Mouse (Mus musculus) stomach, embryonic 15.5 days (tissue): ENCODE measurements around the gene Ndufb11. TPM values are rescaled to one million over a fixed set of nuclear protein-coding genes. Genes with fewer than 3 reads are reported as not detected.

ENCODE experiments used
- ATAC-seq: fragments of 200-750 bp; cut with Nextera tagmentation; 2 replicates; pipeline ENCODE4 v1.8.0; 2017; ENCODE audit warnings: low read depth, moderate number of reproducible peaks, moderate TSS enrichment; ENCODE audit not compliant: insufficient read depth, low FRiP score
- H3K27ac ChIP-seq: fragments of 300-500 bp; sonication (generic); 2 replicates; pipeline ENCODE4 v1.5.1; 2015; ENCODE audit warnings: mild to moderate bottlenecking, inconsistent platforms
- H3K27me3 ChIP-seq: fragments of 300-500 bp; sonication (generic); replicated peaks from 2 replicates; pipeline ENCODE4 v1.6.1; 2015; ENCODE audit warnings: inconsistent platforms
- H3K36me3 ChIP-seq: fragments of 300-500 bp; sonication (generic); 2 replicates; pipeline ENCODE4 v1.6.1; 2015; ENCODE audit warnings: inconsistent platforms
- H3K4me1 ChIP-seq: fragments of 300-500 bp; sonication (generic); 2 replicates; pipeline ENCODE4 v1.6.1; 2015; ENCODE audit warnings: inconsistent platforms
- H3K4me2 ChIP-seq: fragments of 300-500 bp; sonication (generic); 2 replicates; pipeline ENCODE4 v1.6.1; 2015; ENCODE audit warnings: mild to moderate bottlenecking, inconsistent platforms
- H3K4me3 ChIP-seq: fragments of 300-500 bp; sonication (generic); replicated peaks from 2 replicates; pipeline ENCODE4 v1.5.1; 2015; ENCODE audit warnings: inconsistent platforms
- H3K9ac ChIP-seq: fragments of 300-500 bp; sonication (generic); 2 replicates; pipeline ENCODE4 v1.6.1; 2015; ENCODE audit warnings: inconsistent platforms
- H3K9me3 ChIP-seq: fragments of 300-500 bp; sonication (generic); 2 replicates; pipeline ENCODE4 v1.6.1; 2016; ENCODE audit warnings: inconsistent platforms
- WGBS: fragments of 180-500 bp; shearing (Covaris S2); methylation state at CpG from one replicate; pipeline ENCODE4 v1.1.7; 2015; 5-methylcytosine and 5-hydroxymethylcytosine counted together
- polyA plus RNA-seq: library from polyadenylated mRNA; unstranded; fragments of >200 nt; fragmentation: Nextera tagmentation; extraction: Ambion mirVana; gene quantifications from 2 replicates; pipeline ENCODE4 v1.2.1, GENCODE M21; 2015

The Ndufb11 gene
- polyA plus RNA-seq, 1 experiment from 2014 or later: 251 TPM

GRCm38 (mm10) chrX:20608500-20608899, 8.9 kb downstream of the Ndufb11 start:
- H3K27ac ChIP-seq: no peak overlapping the region
- H3K4me1 ChIP-seq: no peaks in the 10 kb centered on the region
- no peak overlapping the region for H3K4me3 ChIP-seq
- H3K9me3 ChIP-seq: no peaks in the 10 kb centered on the region
- no peaks in the 10 kb centered on the region for H3K27me3 ChIP-seq
- 84% methylated on average over 4 of the region's 4 CpGs for WGBS
- no peak overlapping the region for H3K4me2 ChIP-seq
- H3K9ac ChIP-seq: no peak overlapping the region
- H3K36me3 ChIP-seq: no peaks in the 10 kb centered on the region
- no peak for ATAC-seq

- Histone ChIP-seq H3K4me2 (no peak overlapping the region), H3K36me3 (no peaks in the 10 kb centered on the region), H3K9me3 (no peaks in the 10 kb centered on the region), H3K9ac (no peak overlapping the region), H3K4me1 (no peaks in the 10 kb centered on the region), H3K4me3 (no peak overlapping the region), H3K27me3 (no peaks in the 10 kb centered on the region), H3K27ac (no peak overlapping the region)
- ATAC-seq: no peak
- WGBS: 15% methylated on average over 4 of the region's 4 CpGs
These were observed 29.5 kb downstream of the Ndufb11 start for GRCm38 (mm10) chrX:20587968-20588367.

DNA sequence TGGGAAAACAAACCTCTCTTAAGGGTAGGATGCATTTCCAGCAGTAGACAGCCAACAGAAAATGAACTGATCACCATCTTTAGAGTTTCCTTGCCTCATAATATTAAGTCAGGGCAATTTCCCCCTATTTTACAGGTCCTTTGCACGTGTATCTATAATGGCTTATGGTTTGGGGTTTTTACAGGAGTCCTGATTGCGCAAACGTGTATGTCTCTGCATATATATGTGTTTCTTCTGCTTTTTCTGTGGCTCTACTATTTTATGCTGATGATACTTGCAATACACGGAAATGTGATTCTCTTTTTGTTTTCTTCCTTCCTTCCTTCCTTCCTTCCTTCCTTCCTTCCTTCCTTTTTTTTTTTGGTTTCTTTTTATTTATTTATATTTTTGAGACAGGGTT, 43.5 kb downstream of the Ndufb11 start:
- H3K9me3 ChIP-seq: no peaks in the 10 kb centered on the region
- H3K4me2 ChIP-seq: no peak overlapping the region
- no peak overlapping the region for H3K4me3 ChIP-seq
- H3K27ac ChIP-seq: no peak overlapping the region
- ATAC-seq: no peak
- H3K4me1 ChIP-seq: no peaks in the 10 kb centered on the region
- H3K9ac ChIP-seq: no peak overlapping the region
- 76% methylated on average over 4 of the region's 4 CpGs for WGBS
- H3K27me3 ChIP-seq: no peaks in the 10 kb centered on the region
- H3K36me3 ChIP-seq: no peaks in the 10 kb centered on the region

- no peaks in the 10 kb centered on the region for H3K4me1 ChIP-seq
- ATAC-seq: no peak
- H3K9me3 ChIP-seq: no peaks in the 10 kb centered on the region
- no peaks in the 10 kb centered on the region for H3K27me3 ChIP-seq
- no peak overlapping the region for H3K27ac ChIP-seq
- H3K9ac ChIP-seq: no peak overlapping the region
- H3K4me3 ChIP-seq: no peak overlapping the region
- 68% methylated on average over 9 of the region's 9 CpGs for WGBS
- H3K36me3 ChIP-seq: no peaks in the 10 kb centered on the region
- no peak overlapping the region for H3K4me2 ChIP-seq
These were observed 44.7 kb downstream of the Ndufb11 start for GRCm38 (mm10) chrX:20572683-20573082.

- Histone ChIP-seq H3K27me3 (no peaks in the 10 kb centered on the region), H3K27ac (no peak overlapping the region), H3K9ac (no peak overlapping the region), H3K4me1 (no peaks in the 10 kb centered on the region), H3K36me3 (no peaks in the 10 kb centered on the region), H3K4me3 (no peak overlapping the region), H3K4me2 (no peak overlapping the region), H3K9me3 (no peaks in the 10 kb centered on the region)
- 46% methylated on average over 2 of the region's 2 CpGs for WGBS
- no peak; the same call in 1 of the 2 replicates for ATAC-seq
These were observed 46.4 kb downstream of the Ndufb11 start for GRCm38 (mm10) chrX:20571024-20571423.

Other genes with a start within 250 kb of the Ndufb11 start
- gene Jade3, start 191.9 kb downstream of the Ndufb11 start, polyA plus RNA-seq: 6.5 and 7.9 TPM in 2 replicates
- 17.4 and 20.9 TPM in 2 replicates for gene Rgn, start 67.8 kb downstream of the Ndufb11 start, polyA plus RNA-seq
- 56.3 and 57.8 TPM in 2 replicates for gene Rbm10, start 116 bp downstream of the Ndufb11 start, polyA plus RNA-seq
- gene Uba1, start 40.7 kb upstream of the Ndufb11 start, polyA plus RNA-seq: 169 and 189 TPM in 2 replicates
- 101 and 114 TPM in 2 replicates for gene Cdk16, start 70.3 kb upstream of the Ndufb11 start, polyA plus RNA-seq
- 27.6 and 29.4 TPM in 2 replicates for gene Usp11, start 86.3 kb upstream of the Ndufb11 start, polyA plus RNA-seq
- 98.8 and 116 TPM in 2 replicates for gene Araf, start 180.2 kb upstream of the Ndufb11 start, polyA plus RNA-seq